Mouse (Mus musculus): ENCODE measurements around the gene Ppp1r12c.

The Ppp1r12c gene

GRCm38 (mm10) chr7:4492284-4493224, 8.9 kb downstream of the Ppp1r12c start:
- DNase-seq (ENCODE audit: low read depth, low spot score), result no peak

DNA sequence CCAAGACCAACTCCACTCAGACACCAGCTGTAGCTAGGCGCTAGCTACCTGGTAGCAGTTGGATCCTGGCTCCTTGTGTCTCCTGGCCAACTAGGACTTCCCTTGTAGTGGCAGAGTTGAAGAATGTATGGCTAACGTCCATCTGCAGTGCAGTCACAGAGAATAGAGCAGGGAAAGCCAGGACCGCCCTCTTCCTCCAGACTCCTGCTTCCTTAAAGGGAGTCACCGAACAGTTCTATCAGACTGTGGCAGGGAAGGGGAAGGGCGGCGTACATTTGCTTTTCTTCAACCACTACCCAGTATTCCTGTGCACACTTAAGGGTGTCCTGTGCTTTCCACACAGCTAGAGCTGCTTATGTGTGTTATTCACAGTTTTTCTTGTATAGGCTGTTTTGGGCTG, 10.2 kb downstream of the Ppp1r12c start:
- no peak for DNase-seq (ENCODE audit: low read depth, low spot score)

DNA sequence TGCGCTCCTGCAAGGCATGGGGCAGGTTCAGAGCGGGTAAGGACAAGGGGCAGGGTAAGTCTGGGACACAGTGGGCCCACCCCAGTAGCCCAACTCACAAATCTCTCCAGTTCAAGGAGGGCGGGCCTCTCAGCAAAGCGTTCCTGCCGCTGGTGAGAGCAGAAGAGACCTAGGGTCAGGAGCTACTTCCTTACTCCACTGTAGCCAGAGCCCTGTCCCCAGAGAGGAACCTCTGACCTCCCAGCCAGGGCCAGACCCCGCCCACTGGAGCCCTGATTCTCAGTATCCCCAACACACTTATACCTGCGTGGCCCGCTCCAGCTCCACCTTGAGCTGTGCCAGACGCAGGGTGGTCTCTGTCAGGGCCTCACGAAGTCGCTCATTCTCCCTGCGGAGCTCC, 19.2 kb downstream of the Ppp1r12c start:
- DNase-seq (ENCODE audit: low read depth, low spot score), result no peak

GRCm38 (mm10) chr7:4479674-4480073, 21.8 kb downstream of the Ppp1r12c start:
- DNase-seq (ENCODE audit: low read depth, low spot score), result peak; percentile 75

DNA sequence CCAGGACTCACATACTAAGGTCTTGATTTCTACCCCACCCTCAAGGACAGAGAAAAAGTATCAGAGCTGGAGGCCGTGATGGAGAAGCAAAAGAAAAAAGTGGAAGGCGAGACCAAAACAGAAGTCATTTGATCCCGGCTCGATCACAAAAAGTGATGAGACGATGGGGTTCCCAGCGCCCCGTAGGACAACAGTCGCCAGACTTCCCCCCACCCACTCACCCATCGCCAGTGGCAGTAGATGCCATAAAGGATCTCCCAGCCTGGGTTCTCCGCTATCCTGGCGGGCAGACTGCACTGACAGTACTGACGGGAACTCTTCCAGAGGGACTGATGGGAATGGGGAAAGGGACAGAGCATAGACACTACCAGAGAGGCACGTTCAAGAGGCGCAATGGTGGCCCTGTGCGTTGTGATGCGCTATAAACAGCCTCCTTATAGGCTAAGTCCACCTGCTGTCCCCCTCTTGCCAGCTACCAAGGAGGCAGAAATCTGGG, 22.6 kb downstream of the Ppp1r12c start:
- DNase-seq (ENCODE audit: low read depth, low spot score), result no peak

GRCm38 (mm10) chr7:4478021-4478795, 23.3 kb downstream of the Ppp1r12c start:
- DNase-seq (ENCODE audit: low read depth, low spot score), result peak; percentile 98

- no peak for DNase-seq (ENCODE audit: low read depth, low spot score)
Measured at GRCm38 (mm10) chr7:4473940-4474339, 27.5 kb downstream of the Ppp1r12c start.

DNA sequence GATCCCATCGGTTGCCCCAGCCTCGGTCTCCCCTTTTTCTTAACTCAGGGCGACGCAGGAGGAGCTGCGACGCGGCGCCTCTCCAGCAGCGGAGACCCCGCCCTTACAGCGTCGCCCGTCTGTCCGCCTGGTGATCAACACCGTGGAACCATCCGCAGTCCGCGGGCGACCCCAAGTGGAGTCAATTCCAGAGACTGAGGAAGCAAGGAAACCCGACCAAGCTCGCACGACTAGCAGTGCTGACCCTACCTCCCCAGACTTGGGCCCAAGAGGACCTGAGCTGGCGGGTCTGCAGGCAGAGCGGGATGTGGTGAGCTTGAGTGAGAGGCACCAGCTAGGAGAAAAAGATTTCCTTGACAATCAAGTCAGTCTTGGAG, 30.3 kb downstream of the Ppp1r12c start:
- DNase-seq (ENCODE audit: low read depth, low spot score), result peak; percentile 87

- DNase-seq (ENCODE audit: low read depth, low spot score), result peak; percentile 77
Measured at GRCm38 (mm10) chr7:4470275-4471178, 31.0 kb downstream of the Ppp1r12c start.

- DNase-seq (ENCODE audit: low read depth, low spot score), result no peak
Measured at GRCm38 (mm10) chr7:4467801-4468200, 33.7 kb downstream of the Ppp1r12c start.

DNA sequence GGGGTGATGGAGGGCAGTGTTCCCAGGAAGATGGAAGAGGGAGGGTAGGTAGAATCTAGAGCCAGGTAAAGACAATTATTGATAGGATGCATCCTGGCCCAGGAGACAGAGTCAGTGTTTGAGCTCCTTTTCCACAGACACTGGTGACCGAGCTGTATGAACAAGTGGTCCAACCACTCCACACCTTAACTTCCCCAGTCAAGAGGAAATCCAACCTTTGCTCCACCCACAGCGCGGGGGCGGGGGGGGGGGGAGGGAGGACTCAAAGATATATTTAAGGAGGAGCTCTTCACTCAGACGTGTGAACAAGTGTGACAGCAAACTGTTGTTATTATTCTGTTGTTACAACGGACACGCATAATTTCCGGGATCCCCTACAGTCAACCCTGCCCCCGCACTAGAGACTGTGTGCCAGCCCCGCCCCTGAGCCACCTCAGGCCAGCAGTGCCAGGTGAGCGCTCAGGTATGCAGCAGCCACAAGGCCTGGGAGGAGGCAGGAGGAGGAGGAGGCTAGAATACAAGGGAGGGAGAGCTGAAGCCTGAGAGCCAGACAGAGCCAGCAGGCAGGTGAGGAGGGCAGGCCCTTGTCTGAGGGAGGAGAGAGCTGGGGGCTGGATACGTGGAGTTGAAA, 37.2 kb downstream of the Ppp1r12c start:
- DNase-seq (ENCODE audit: low read depth, low spot score), result no peak

DNA sequence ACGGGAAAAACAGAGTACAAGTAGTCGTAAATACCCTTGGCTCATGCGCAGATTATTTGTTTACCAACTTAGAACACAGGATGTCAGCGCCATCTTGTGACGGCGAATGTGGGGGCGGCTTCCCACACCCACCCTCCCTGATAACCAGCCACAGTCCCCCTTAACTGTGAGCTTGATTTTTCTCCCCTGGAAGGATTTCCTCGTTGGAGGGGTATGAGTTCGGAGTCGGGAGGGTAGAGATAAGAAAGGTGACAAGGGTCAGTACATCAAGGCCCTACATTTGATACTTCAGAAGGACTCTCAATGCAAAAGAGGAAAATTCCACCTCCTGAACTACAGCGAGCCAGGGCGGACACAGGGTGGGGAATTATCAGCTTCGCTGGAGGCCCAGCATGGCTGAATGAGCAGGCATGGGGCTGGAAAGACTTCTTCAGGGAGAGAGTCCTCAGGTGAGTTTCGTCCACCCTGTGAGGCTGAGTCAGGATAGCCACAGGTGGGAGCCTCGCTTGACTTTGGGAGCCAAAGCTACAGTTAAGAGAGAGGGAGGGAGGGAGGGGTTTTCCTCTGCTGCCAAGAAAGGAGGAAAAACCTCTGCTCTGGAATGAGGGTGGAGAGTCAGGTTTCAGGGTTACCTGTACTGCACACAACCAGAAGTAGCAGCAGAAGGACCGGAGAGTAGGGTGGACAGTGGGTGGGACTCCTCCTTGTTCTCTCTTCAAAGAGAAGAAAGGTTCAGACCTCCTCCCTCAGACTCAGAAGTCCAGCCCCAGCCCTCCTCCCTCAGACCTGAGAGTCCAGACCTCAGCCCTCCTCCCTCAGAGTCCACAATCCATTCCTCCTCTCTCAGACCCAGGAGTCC, 40.7 kb downstream of the Ppp1r12c start, which contains the start of gene Eps8l1:
Gene Eps8l1, plus strand, starts transcription at position 99 of the 859 bp plus-strand sequence.
- DNase-seq (ENCODE audit: low read depth, low spot score), result no peak

- peak; percentile 24 for DNase-seq (ENCODE audit: low read depth, low spot score)
Measured at GRCm38 (mm10) chr7:4452644-4453043, 48.8 kb downstream of the Ppp1r12c start.

DNA sequence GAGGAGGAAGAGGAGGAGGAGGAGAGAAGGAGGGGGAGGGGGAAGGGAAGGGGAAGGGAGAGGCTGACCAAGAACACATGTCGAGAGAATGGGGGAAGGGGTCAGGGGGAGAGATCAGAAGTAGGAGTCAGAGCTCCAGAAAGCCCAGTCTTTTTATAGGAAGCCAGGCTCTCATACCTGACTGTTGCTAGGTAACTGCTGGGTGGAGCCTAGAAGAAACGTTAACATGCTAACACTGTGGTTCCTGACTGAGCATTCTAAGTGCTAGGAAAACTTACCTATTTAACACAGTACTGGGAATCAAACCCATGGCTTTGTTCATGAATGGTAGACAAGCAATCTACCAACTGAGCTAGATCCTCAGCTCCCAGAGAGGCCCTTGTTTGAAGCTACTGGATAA, 52.3 kb downstream of the Ppp1r12c start:
- no peak for DNase-seq (ENCODE audit: low read depth, low spot score)

DNA sequence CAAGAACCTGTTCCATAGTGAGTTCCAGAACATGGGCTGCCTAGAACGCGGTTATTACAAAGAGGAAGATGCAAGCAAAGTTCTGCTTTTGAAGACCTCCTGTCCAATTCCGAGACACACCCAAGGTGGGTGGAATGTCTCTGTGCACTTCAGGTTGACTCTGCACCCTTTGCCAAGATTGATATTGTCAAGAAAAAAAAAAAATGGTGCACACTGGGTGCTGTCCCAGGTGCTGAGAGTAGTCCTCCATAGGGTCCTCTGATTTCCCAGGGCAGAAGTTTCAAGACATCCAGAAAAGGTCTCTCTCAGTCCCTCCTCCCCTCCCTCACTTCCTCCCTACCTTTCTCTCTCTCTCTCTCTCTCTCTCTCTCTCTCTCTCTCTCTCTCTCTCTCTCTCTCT, 53.0 kb downstream of the Ppp1r12c start:
- DNase-seq (ENCODE audit: low read depth, low spot score), result no peak

- peak; percentile 53 for DNase-seq (ENCODE audit: low read depth, low spot score)
Measured at GRCm38 (mm10) chr7:4447138-4447537, 54.3 kb downstream of the Ppp1r12c start.

GRCm38 (mm10) chr7:4445216-4445791, 56.2 kb downstream of the Ppp1r12c start, which contains the start of gene Rdh13:
Gene Rdh13, minus strand, starts transcription at chr7:4445649.
- peak; percentile 94 for DNase-seq (ENCODE audit: low read depth, low spot score)

DNA sequence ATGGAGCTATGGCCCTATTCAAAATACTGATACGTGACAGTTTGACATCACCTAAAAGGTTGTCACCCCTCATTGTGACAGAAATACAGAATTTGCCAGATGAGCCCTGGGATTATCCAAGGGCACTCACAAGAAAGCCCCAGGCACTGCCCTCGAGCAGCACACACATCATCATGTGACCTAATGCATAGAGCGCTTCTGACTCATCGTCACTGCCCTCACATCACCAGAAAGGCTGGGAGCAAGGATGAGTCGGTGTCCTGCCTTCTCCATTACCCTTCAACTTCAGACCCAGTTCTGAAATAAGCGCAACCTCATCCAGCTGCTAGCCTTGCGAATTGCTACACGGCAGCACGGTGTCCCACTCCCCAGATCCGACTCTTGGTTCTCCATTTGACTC, 60.9 kb downstream of the Ppp1r12c start:
- DNase-seq (ENCODE audit: low read depth, low spot score), result no peak

- DNase-seq (ENCODE audit: low read depth, low spot score), result no peak
Measured at GRCm38 (mm10) chr7:4437721-4438120, 63.8 kb downstream of the Ppp1r12c start.
